Mouse (Mus musculus) 3T3-L1 (cell line): ENCODE data around the gene Nlrc5.

Experiments used
- DNase-seq: peaks from one replicate; pipeline ENCODE4 v3.0.0-alpha.2; 2015; ENCODE audit warnings: low read depth, low spot score

Gene Nlrc5

DNA sequence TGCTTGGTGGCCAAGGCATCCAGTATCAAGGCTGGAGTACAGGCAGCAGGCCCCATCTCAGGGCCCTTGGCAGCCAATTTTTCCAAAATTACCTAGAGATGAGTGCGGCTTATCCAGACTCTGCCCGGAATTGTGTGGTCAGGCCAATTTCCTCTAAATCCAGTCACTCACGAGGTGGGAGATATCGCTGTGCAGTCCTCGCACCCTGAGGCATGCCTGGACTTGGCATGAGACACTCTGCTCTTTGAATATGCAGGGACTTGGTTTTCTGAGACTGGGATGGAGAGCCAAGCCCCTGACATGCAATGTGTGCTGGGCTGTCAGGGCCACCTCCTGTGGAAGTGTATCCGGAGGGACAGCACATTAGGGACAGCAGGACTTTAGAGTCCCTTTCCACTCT is 131.9 kb downstream of the Nlrc5 start:
- no peak for DNase-seq

GRCm38 (mm10) chr8:94566446-94567158 is 132.4 kb downstream of the Nlrc5 start:
- no peak for DNase-seq

GRCm38 (mm10) chr8:94567159-94567849 is 133.1 kb downstream of the Nlrc5 start:
- no peak for DNase-seq

GRCm38 (mm10) chr8:94568098-94568497 is 133.9 kb downstream of the Nlrc5 start:
- no peak for DNase-seq

GRCm38 (mm10) chr8:94569419-94569818 is 135.3 kb downstream of the Nlrc5 start:
- DNase-seq = no peak

DNA sequence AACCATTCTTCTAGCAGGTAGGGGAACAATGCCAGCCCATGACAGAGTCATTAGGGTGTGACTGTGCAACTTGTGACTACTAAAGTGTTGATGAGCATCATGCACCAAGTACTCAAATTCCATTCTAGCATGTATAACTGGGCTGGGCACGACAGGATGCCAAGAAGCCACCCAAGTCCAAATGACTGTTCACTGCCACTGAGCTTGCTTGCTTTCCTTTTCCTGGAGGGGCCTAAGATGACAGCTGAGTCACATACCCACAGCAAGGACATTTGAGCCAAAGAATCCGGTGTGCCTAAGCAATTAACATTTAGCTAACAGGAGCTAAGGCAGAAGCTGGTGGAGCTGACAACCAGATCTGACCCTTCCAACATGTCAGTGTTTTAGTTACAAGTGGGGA is 137.7 kb downstream of the Nlrc5 start:
- DNase-seq = peak; percentile 63

- peak; percentile 27 for DNase-seq
Measured at GRCm38 (mm10) chr8:94574159-94574907, 140.2 kb downstream of the Nlrc5 start.

DNA sequence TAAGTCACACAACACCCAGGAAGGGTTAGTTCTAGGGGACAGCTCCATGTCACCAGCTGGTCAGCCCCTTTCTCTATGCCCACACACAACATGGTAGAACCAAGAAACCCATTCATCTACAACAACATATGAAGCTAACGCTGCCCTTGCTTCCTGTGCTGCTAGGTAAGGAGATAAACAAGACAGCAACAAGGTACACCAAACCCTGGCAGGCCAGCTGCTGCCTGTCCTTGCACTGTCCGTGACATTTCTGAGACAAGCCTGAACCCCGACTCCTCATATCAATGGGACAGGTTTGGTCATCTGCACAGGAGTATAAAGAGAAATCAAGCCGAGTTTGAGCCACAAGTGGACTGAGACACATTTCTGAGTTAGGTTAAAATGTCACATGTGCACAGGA is 141.0 kb downstream of the Nlrc5 start:
- no peak for DNase-seq
